Mouse (Mus musculus) hindbrain, postnatal 0 days (tissue): Measurements from ENCODE around the gene Sacm1l. TPM values are rescaled to one million over a fixed set of nuclear protein-coding genes. Genes with fewer than 3 reads are reported as not detected.

Experiments
- ATAC-seq: fragments of 200-750 bp; cut with Nextera tagmentation; 2 replicates; pipeline ENCODE4 v1.8.0; 2017; ENCODE audit warnings: mild to moderate bottlenecking, moderate TSS enrichment, moderate library complexity
- DNase-seq: peaks from one replicate; pipeline ENCODE4 v3.0.0-alpha.2; 2015; ENCODE audit warnings: low spot score
- H3K27ac ChIP-seq: fragments of 300-500 bp; sonication (generic); 2 replicates; pipeline ENCODE4 v1.5.1; 2014; ENCODE audit warnings: mild to moderate bottlenecking
- H3K27me3 ChIP-seq: fragments of 300-500 bp; sonication (generic); 2 replicates; pipeline ENCODE4 v1.6.1; 2014; ENCODE audit warnings: low read length, mixed read lengths; ENCODE audit not compliant: insufficient read depth
- H3K36me3 ChIP-seq: fragments of 300-500 bp; sonication (generic); 2 replicates; pipeline ENCODE4 v1.6.1; 2014; ENCODE audit warnings: low read length, mixed read lengths; ENCODE audit not compliant: insufficient read depth
- H3K4me1 ChIP-seq: fragments of 300-500 bp; sonication (generic); 2 replicates; pipeline ENCODE4 v1.6.1; 2014; ENCODE audit warnings: antibody characterized with exemption, low read length, mixed read lengths; ENCODE audit not compliant: insufficient read depth
- H3K4me2 ChIP-seq: fragments of 300-500 bp; sonication (generic); 2 replicates; pipeline ENCODE4 v1.6.1; 2014; ENCODE audit warnings: low read depth, mild to moderate bottlenecking, low read length, moderate library complexity, mixed read lengths
- H3K4me3 ChIP-seq: fragments of 300-500 bp; sonication (generic); 2 replicates; pipeline ENCODE4 v1.5.1; 2014; ENCODE audit warnings: low read length
- H3K9ac ChIP-seq: fragments of 300-500 bp; sonication (generic); replicated peaks from 2 replicates; pipeline ENCODE4 v1.6.1; 2014; ENCODE audit warnings: mild to moderate bottlenecking, low read length, moderate library complexity, mixed read lengths
- H3K9me3 ChIP-seq: fragments of 300-500 bp; sonication (generic); 2 replicates; pipeline ENCODE4 v1.6.1; 2016; ENCODE audit warnings: low read length, mixed read lengths
- CTCF ChIP-seq: IDR thresholded peaks from 2 replicates; pipeline ENCODE4 v1.5.1; 2016; ENCODE audit warnings: antibody characterized with exemption, control low read depth, low read depth
- WGBS: fragments of 180-500 bp; shearing (Covaris S2); extraction: QIAGEN DNeasy Blood & Tissue Kit; methylation state at CpG from one replicate; pipeline ENCODE4 v1.1.7; 2014; 5-methylcytosine and 5-hydroxymethylcytosine counted together
- polyA plus RNA-seq: library from polyadenylated mRNA; unstranded; fragments of >200 nt; fragmentation: Nextera tagmentation; extraction: Ambion mirVana; gene quantifications from 2 replicates; pipeline ENCODE4 v1.2.1, GENCODE M21; 2015
- total RNA-seq: library from RNA; depleted of rRNA; stranded (reverse); fragments of >200 nt; gene quantifications from 2 replicates; pipeline ENCODE4 v1.2.3, GENCODE M21; 2014; rRNA removed

The Sacm1l gene
- 24.8 and 32.2 TPM in 2 replicates for total RNA-seq
- 37.1 and 39.7 TPM in 2 replicates for polyA plus RNA-seq

DNA sequence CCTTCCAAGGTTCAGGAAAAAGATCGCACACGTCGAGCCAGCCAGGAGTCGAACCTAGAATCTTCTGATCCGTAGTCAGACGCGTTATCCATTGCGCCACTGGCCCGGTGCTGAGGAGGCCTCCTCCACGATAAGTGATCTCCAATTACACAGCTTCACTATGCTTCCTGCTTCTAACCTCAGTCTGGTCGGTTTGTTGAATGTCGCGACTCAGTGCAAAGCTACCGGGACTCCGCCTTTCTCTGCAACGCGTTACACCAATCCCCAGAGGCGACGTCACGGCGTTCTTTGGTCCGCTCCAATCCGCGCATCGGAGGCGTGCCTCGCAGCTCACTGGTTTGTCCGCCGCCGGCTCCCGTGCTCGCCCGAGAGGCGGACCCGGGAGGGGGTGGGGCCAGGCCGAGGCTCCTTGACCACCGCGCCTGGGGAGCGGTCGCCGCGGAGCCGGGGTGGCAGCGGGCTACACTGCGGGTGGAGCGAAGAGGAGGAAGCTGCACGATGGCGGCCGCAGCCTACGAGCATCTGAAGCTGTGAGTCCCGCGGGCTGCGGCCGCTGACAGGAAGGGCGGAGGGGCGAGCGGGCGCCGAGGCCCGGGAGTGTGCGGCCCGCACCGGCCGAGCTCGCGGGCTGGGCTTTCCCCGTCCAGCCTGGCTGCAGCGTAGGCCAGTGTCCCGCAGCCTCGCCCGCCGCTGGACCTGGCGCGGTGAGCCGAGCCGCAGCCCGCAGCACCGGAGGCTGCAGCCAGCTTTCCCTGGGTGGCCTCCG is at the start of gene Sacm1l:
Gene Sacm1l (plus strand): TSS at position 368 of the 766 bp plus-strand sequence.
- H3K9me3 ChIP-seq: no peaks in the 10 kb centered on the region
- H3K4me1 ChIP-seq: peaks cover 12% of the 10 kb centered on the region
- peak within 1 kb of the TSS; percentile 96 for H3K27ac ChIP-seq
- H3K4me3 ChIP-seq: peak within 1 kb of the TSS; percentile 83
- H3K9ac ChIP-seq: peak within 1 kb of the TSS; percentile 91
- peak; percentile 100 for DNase-seq
- WGBS: under 1% methylated on average over 72 of the region's 79 CpGs
- H3K27me3 ChIP-seq: no peaks in the 10 kb centered on the region
- TF ChIP-seq CTCF: no peak
- peak; percentile 99 for ATAC-seq
- H3K4me2 ChIP-seq: peak within 1 kb of the TSS; percentile 69
- H3K36me3 ChIP-seq: no peaks in the 10 kb centered on the region

DNA sequence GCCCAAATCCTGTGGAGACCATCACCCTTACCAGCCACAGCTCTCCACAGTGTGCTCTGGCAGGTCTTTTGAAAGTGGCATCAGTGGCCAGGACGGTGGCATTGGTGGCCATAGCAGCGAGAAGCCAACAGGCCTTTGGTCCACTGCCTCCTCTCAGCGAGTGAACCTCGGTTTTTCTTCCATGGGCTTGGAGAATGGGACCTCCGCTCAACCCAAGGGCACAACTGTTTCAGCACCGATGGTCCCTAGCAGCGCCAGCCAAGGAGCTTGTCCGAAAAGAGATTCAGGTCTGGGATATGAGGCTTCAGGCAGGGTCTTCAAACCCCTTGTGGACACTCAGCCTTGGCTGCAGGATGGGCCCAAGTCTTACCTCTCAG is 49.7 kb upstream of the Sacm1l start:
- 0 out of 2 replicates have a peak, but pooled peaks cover 4% of the 10 kb centered on the region for H3K4me1 ChIP-seq
- no peaks in the 10 kb centered on the region for H3K9me3 ChIP-seq
- no peak overlapping the region for H3K9ac ChIP-seq
- no peak for TF ChIP-seq CTCF
- ATAC-seq (0 out of 2 replicates have a peak, but pooled peaks have one; percentile 22), DNase-seq (no peak)
- H3K36me3 ChIP-seq: no peaks in the 10 kb centered on the region
- no peaks in the 10 kb centered on the region for H3K27me3 ChIP-seq
- WGBS: 86% methylated on average over 8 of the region's 8 CpGs
- peak overlapping the region; percentile 59; the same call in 1 of the 2 replicates for H3K4me3 ChIP-seq
- peak overlapping the region; percentile 65 for H3K4me2 ChIP-seq
- no peak overlapping the region for H3K27ac ChIP-seq

DNA sequence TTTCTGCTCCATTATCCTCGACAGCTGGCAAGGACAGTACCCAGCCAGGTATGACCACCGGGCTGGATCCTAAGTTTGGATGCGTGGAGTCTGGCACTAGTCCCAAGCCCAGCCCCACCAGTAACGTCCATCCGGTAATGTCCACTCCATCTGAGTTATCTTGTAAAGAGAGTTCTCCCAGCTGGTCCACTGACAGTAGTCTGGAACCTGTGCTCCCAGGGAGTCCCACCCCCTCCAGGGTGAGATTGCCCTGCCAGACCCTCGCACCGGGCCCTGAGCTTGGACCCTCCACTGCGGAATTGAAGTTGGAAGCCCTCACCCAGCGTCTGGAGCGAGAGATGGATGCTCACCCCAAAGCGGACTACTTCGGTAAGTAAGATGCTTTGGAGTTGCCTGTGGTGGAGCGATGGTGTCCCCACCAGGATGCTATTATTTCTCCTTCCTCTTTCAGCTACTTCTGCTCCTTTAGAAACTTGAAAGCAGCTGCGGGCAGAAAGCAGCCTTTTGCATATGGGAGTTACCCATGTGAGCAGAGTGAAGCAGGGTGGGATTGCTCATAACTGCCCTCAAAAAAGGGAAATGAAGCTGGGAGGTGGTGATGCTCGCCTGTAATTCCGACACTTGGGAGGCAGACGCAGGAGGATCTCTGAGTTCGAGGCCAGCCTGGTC is 49.2 kb upstream of the Sacm1l start:
- peak overlapping the region; percentile 65 for H3K4me2 ChIP-seq
- 78% methylated on average over 18 of the region's 18 CpGs for WGBS
- H3K9ac ChIP-seq: no peak overlapping the region
- no peak for DNase-seq
- H3K36me3 ChIP-seq: no peaks in the 10 kb centered on the region
- no peak overlapping the region for H3K27ac ChIP-seq
- H3K9me3 ChIP-seq: no peaks in the 10 kb centered on the region
- H3K27me3 ChIP-seq: no peaks in the 10 kb centered on the region
- H3K4me1 ChIP-seq: 0 out of 2 replicates have a peak, but pooled peaks cover 4% of the 10 kb centered on the region
- TF ChIP-seq CTCF: no peak
- H3K4me3 ChIP-seq: peak overlapping the region; percentile 59; the same call in 1 of the 2 replicates
- ATAC-seq: no peak

DNA sequence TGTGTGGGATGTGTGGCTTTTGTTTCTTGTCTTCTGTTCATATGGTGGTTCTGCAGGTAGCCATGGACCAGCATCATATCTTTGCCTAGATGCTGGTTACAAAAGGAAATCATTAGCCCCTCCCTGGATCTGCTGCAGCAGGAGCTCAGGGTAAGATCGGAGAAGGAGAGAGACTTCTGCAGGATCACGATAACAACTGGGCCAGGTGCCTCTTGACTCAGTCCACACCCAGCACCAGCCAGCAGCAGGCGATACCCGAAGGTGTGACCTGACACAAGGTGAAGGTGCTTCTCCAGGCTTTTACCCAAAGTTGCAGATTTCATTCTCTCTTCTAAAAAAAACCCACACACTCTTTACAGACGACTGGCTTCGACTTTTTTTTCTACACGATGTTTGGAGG is 48.4 kb upstream of the Sacm1l start:
- WGBS: 73% methylated on average over 7 of the region's 7 CpGs
- no peak for TF ChIP-seq CTCF

GRCm38 (mm10) chr9:123483598-123483997 is 46.0 kb upstream of the Sacm1l start:
- no peak for TF ChIP-seq CTCF
- Histone ChIP-seq H3K36me3 (no peaks in the 10 kb centered on the region), H3K4me1 (peaks cover 7% of the 10 kb centered on the region; the same call in 1 of the 2 replicates), H3K27me3 (no peaks in the 10 kb centered on the region), H3K27ac (no peak overlapping the region), H3K9me3 (no peaks in the 10 kb centered on the region), H3K4me3 (no peak overlapping the region), H3K9ac (no peak overlapping the region), H3K4me2 (no peak overlapping the region)
- DNase-seq: no peak
- 89% methylated on average over 1 of the region's 1 CpGs for WGBS
- ATAC-seq: no peak

More for the DNA sequence above, 48.4 kb upstream of the Sacm1l start:
- DNase-seq (no peak), ATAC-seq (no peak)
- Histone ChIP-seq H3K9me3 (no peaks in the 10 kb centered on the region), H3K4me1 (0 out of 2 replicates have a peak, but pooled peaks cover 4% of the 10 kb centered on the region), H3K4me3 (no peak overlapping the region), H3K9ac (no peak overlapping the region), H3K27ac (no peak overlapping the region), H3K4me2 (peak overlapping the region; percentile 65), H3K36me3 (no peaks in the 10 kb centered on the region), H3K27me3 (no peaks in the 10 kb centered on the region)

- no peak overlapping the region for H3K4me3 ChIP-seq
Observed at GRCm38 (mm10) chr9:123484830-123485229, 44.7 kb upstream of the Sacm1l start.

More at GRCm38 (mm10) chr9:123484830-123485229, 44.7 kb upstream of the Sacm1l start:
- Histone ChIP-seq H3K9me3 (no peaks in the 10 kb centered on the region), H3K4me1 (peaks cover 3% of the 10 kb centered on the region; the same call in 1 of the 2 replicates), H3K27ac (no peak overlapping the region), H3K27me3 (no peaks in the 10 kb centered on the region), H3K9ac (no peak overlapping the region), H3K4me2 (no peak overlapping the region), H3K36me3 (no peaks in the 10 kb centered on the region)
- 96% methylated on average over 3 of the region's 3 CpGs for WGBS
- DNase-seq (no peak), ATAC-seq (no peak)
- TF ChIP-seq CTCF: no peak
